Mouse (Mus musculus): ENCODE results near the gene Ppp1r8. TPM values are rescaled to one million over a fixed set of nuclear protein-coding genes. Genes with fewer than 3 reads are reported as not detected.
"Not testable (repeated sequence)": the region's sequence is repeated elsewhere in the genome, so short reads cannot be mapped to it uniquely, and the experiment has no call there.

Ppp1r8 gene
- total RNA-seq, 2 experiments from 2014 or later, result 42.7 to 45.9 TPM

DNA sequence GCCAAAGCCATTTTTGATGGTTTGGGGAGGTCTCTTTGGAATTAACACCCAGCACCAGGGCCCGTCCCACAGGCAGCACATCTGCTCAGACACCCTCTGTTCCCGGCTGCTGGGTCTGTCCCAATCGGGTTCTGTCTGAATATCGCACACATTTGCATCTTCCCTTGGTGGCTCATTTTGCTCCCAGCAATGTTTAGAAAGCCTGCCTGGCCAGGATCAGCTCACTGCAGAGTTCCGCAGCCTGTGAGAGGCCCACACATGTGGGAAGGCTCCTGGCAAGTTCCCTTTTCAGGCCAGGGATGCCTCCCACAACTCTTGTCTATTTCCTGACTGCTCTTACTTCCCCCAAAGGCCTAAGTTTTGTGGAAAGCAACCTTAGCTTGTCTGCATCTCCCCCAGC is 33.3 kb downstream of the Ppp1r8 start:
- intact Hi-C loops (cut with DNase I), result no loop called here
- peak; percentile 70 to 80 for DNase-seq (ENCODE audit: low spot score in 2 of 2)

DNA sequence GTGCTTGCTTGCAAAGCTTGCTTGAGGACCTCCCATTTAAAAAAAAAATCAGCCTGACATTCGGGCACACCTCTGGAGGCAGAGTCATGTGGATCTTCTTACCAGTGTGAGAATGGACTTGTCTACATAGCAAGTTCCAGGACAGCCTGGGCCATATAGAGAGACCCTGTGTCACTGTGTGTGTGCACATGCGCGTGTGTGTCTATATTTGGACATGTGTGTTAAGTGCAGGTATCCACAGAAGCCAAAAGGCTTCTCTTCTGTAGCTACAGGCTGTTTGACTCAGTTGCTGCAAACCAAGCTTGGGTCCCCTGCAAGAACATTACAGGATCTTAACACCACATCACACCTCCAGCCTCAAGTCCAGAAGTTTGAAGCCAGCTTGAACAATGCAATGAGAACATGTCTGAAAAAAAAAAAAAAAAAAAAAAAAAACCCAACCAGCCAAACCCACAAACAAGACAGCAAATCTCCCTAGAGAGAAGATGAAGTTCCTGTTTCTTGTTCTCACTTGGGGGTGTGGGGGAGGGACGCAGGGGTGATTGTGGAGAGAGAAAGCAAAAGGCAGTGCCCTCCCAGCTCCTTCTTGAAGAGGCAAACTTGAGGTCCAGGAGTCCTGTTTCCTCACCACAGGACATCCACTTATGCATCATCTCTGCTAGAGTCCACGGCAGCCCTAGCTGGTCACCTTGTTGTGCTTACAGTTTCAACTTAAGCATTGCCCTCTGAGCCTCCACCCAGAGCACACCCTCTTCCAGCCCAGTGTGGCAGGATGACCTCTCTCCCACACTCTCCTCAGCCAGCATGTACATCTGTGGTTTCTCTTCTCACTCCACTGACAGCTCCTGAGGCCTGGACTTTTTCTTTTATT is 35.0 kb downstream of the Ppp1r8 start:
- intact Hi-C loops (cut with DNase I), result no loop called here
- no peak for DNase-seq (ENCODE audit: low spot score in 2 of 2)

DNA sequence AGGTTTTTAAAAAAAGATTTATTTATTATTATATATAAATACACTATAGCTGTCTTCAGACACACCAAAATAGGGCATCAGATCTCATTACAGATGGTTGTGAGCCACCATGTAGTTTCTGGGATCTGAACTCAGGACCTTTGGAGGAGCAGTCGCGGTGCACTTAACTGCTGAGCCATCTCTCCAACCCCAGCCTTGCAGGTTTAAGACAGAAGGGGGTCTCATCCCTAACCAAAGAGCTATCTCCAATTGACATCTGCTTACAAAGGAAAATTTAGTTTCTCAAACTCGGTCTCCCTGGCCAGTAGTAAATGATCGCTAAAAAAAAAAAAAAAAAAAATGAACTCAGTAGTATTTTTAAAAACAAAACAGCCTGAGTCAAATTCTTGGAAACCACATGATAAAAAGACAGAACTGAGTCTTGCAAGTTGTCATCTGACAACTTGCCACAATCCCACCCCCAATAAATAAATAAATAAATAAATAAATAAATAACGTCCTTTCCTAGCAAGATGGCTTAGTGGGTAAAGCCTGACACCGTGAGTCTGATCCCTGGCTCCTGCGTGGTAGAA is 36.3 kb downstream of the Ppp1r8 start:
- DNase-seq (ENCODE audit: low spot score in 2 of 2), result no peak
- intact Hi-C loops (cut with DNase I), result no loop called here

DNA sequence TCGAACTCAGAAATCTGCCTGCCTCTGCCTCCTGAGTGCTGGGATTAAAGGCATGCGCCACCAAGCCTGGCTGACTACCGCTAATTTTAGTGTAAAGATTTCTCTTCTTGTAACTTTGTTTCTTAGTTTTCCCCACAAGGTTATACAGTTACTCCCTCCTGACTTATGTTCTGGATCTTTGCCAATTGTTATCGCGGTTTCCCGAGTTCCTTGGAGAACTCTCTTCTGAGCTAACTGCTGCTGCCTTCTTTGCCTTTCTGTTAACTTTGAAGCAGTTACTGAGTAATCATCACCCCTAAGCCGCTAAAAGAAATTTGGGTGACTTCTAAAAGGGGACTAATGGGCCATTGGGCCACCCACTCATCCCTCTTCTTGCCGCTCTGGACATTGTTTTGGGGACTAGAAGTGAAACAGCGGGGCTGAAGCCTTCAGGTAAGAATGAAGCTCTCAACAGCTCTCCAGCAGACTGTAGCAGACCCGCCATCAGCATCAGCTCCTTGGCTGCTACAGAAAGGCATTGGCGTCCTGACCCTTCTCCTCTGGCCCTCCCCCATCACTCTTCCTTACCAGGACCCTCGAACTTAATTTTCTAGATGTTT is 37.3 kb downstream of the Ppp1r8 start:
- intact Hi-C loops (cut with DNase I), result no loop called here
- DNase-seq (ENCODE audit: low spot score in 2 of 2), result no peak

DNA sequence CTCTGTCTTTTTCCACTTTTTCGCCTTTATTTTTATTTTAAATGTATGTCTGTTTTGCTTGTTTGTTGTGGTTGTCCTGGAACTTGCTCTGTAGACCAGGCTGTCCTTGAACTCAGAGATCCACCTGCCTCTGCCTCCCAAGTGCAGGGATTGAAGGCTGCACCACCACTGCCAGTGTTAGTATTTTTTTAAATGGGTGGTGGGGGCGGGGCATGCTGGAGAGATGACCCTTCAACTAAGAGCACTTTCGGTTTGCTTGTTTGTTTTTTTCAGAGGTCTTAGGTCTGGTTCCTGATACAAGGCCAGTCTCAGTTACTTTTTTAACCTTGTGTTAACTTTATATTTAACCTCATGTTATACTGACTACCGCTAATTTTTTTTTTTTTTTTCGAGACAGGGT is 37.8 kb downstream of the Ppp1r8 start:
- DNase-seq (ENCODE audit: low spot score in 2 of 2), result no peak
- intact Hi-C loops (cut with DNase I), result no loop called here

DNA sequence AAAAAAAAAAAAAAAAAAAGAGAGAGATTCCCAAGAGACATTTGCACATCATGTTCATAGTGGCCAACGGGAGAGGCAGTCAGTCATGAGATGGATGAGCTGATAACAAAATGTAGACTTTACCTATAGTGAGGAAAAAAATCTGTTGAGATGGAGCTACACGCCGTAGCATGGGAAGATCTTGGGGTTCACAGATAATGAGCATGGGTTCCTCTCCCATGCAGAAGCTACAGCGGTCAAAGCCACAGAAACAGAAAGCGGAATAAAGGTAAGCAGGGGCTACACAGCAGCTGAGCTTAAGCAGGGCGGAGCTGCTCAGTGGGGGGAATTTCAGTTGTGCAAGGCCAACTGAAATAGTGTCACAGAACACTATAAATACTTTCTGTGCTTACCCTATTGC is 38.6 kb downstream of the Ppp1r8 start:
- DNase-seq (ENCODE audit: low spot score in 2 of 2), result no peak
- intact Hi-C loops (cut with DNase I), result no loop called here

DNA sequence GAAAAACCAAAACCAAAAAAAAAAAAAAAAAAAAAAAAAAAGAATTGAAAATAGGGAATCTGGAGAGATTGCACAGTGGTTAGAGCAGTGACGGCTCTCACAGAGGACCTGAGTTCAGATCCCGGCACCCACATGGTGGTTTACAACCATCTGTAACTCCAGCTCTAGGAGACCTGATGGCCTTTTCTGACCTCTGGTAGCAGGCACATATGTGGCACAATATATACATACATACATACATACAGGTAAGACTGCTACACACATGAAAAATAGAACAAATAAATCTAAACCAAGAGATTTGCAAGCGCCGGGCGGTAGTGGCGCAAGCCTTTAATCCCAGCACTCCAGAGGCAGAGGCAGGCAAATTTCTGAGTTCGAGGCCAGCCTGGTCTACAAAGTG is 39.1 kb downstream of the Ppp1r8 start:
- DNase-seq (ENCODE audit: low spot score in 2 of 2), result no peak

DNA sequence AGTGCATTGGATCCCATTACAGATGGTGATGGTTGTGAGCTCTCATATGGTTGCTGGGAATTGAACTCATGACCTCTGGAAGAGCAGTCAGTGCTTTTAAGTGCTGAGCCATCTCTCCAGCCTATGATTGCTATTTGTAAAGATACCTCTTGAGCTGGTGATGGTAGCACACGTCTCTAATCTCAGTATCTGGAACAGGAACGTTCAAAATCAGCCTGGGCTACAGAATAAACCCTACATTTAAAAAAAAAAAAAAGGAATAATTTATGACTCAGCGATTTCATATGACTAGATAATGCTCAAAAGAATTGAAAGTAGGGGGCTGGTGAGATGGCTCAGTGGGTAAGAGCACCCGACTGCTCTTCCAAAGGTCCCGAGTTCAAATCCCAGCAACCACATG is 39.8 kb downstream of the Ppp1r8 start:
- DNase-seq (ENCODE audit: low spot score in 2 of 2), result no peak
- intact Hi-C loops (cut with DNase I), result no loop called here

More for the DNA sequence above, 39.1 kb downstream of the Ppp1r8 start:
- intact Hi-C loops (cut with DNase I), result no loop called here

DNA sequence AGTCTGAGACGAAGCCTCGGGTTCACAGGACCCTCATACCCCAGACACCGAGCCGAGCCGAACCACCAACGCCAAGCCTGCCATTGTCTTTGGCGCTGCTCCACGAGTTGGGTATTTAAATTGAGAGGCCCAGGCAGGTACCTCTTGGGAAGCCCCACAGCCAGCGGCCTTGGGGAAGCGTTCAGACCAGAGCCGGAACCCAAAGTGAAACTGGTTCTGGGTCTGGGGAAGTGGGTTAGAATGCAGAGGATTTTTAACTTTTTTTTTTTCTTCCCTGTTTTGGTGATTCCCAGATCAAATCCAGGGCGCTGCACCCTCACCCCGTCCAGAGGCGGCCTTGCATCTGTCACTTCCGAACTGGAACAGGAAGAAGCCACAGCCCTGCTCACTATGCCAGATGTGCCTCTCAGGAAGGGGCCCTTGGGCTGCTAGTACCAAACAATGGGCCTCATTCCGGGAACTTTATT is 40.8 kb downstream of the Ppp1r8 start:
- DNase-seq (ENCODE audit: low spot score in 2 of 2), result no peak
- intact Hi-C loops (cut with DNase I), result no loop called here

DNA sequence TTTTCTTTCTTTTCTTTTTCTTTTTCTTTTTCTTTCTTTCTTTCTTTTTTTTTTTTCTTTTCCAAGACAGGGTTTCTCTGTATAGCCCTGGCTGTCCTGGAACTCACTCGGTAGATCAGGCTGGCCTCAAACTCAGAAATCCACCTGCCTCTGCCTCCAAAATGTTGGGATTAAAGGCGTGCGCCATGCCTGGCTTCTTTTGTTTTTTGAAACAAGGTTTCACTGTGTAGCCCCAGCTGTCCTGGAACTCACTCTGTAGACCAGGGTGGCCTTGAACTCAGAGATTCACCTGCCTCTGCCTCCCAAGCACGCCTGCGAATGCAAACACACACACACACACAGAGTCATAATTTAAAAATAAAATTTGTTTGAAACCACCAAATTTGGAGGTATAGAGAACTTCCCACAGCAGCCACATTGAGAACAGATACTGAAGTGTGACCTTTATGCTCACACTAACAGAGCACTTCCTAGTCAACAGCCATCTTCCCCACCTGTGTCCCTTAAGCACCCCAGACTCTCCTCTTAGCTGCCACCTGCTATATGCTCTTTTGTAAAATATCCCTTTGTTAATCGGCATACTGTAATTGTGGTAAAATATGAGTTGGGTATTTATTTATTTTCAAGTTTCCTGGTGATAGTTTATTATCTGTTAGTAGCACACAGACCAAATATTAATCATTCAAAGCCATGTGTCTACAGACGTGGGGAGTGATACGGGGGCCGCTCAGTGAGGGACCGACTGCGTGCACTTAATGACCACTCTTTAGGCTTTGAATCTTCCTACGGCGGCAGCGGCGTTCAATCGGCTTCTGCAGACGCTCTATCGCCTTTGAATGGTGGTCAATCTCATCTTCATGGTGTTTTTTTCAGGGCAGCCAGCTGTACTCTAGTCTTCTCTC is 41.5 kb downstream of the Ppp1r8 start:
- intact Hi-C loops (cut with DNase I), result no loop called here
- no peak for DNase-seq (ENCODE audit: low spot score in 2 of 2)

DNA sequence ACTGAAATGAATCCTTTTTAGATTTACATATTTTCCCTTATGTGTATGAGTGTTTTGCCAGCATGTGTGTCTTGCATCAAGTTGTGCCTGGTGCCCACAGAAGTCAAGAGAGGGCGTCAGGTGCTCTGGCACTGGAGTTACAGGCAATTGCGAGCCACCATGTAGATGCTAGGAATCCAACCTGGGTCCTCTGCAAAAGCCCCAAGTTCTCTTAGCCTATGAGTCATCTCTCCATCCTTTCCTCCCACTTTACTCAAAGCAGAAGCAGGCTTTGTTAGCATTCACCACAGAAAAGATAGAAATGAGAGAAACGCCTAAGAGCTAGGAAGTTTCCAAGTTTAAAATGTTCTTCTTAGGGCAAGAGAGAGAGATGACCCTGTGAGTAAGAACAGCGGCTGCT is 43.1 kb downstream of the Ppp1r8 start:
- intact Hi-C loops (cut with DNase I), result no loop called here
- no peak for DNase-seq (ENCODE audit: low spot score in 2 of 2)

DNA sequence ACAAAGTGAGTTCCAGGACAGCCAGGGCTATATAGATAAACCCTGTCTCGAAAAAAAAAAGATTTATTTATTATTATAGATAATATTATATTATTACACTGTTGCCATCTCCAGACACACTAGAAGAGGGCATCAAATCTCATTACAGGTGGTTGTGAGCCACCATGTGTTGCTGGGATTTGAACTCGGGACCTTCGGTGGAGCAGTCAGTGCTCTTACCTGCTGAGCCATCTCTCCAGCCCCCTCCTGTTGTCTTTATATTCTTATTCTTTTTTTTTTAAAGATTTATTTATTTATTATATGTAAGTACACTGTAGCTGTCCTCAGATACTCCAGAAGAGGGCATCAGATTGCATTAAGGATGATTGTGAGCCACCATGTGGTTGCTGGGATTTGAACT is 44.3 kb downstream of the Ppp1r8 start:
- intact Hi-C loops (cut with DNase I); DNase-seq (ENCODE audit: low spot score in 2 of 2): not testable (repeated sequence)

DNA sequence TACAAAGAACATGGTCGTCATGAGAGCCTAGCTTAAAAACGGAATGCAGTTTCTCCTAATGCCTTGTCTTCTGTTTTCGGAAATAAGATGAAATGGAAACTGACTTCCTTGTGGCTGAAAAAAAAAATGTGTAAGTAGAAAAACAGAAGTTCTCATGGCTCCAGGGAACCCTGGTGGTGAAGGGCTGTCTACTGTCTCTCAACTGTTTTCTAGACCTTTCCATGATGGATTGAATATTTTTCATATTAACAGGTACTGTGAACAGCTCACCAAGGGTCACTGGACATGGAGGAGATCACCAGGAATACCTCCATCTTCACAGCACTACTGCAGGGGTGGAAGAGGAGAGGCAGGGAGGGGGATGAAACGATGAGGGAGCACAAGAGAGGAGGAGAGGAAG is 44.9 kb downstream of the Ppp1r8 start:
- intact Hi-C loops (cut with DNase I), result no loop called here
- no peak for DNase-seq (ENCODE audit: low spot score in 2 of 2)

DNA sequence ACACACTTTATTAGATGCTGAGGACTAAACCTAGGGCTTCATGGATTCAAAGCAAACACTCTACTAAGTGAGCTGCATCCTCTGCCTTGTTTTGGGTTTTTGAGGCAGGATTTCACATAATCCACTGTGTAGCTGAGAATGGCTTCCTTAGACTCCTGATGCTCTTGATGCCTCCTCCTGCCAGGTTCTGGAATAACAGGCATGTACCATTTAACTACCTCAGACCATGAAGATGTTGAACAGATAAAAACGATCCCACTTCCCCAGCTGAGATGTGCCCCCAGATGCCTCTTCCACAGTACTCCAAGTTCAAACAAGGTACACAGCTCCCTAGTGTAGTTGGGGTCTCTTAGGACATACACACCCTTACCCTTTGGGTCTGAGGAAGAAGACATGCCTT is 45.5 kb downstream of the Ppp1r8 start:
- no peak for DNase-seq (ENCODE audit: low spot score in 2 of 2)
- intact Hi-C loops (cut with DNase I), result no loop called here

DNA sequence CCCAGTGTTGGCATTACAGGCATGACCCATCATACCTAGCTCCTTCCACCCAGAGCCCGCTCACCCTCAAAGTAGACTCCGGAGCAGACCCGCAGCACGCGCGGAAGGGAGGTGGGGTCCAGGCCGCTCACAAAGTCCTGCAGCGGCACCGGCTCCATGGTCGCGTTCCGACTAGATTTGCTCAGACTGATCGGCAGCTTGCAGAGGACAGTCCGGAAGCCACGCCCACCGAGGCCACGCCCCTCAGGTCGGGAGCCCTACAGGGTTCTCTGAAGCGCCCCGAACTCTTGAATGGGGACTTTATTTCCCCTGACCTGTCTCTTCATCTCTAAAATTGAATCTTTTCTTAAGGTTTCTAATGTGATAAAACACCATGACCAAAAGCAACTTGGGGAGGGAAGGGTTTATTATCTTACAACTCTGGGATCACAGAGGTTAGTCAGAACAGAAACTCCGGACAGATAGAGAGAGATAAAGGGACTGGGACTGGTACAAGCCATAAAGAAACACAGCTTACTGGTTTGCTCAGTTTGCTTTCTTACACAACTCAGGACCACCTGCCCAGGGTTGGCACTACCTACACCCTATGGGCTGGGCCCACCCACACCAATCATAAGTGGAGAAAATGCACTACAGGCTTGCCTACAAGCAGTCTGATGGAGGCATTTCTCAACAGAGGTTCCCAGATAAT is 46.6 kb downstream of the Ppp1r8 start, which contains the start of gene Themis2:
Themis2 (minus strand) TSS at position 192 of the 691 bp plus-strand sequence.
- peak in 1 of 2 experiments; percentile 26 for DNase-seq (ENCODE audit: low spot score in 2 of 2)
- intact Hi-C loops (cut with DNase I), result no loop called here

DNA sequence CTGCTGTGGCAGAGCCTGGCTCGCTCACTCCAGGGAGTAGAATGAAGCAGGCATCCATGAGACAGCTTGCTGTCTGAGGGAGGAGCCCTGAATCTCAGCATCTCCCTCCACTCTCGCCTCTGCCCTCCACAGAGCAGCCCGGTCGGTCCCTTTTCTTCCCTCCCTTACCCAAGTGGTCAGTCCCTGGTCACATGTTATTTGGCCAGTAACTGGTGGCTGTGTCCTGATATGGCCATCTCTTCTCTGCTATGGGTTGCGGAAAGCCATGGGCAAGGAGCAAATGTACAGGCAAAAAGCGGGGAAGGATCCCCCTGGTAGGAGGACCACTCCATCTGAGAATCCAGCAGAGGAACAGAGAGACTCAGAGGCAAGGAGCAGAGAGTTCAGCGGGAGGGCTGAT is 47.8 kb downstream of the Ppp1r8 start:
- intact Hi-C loops (cut with DNase I), result no loop called here
- no peak for DNase-seq (ENCODE audit: low spot score in 2 of 2)

DNA sequence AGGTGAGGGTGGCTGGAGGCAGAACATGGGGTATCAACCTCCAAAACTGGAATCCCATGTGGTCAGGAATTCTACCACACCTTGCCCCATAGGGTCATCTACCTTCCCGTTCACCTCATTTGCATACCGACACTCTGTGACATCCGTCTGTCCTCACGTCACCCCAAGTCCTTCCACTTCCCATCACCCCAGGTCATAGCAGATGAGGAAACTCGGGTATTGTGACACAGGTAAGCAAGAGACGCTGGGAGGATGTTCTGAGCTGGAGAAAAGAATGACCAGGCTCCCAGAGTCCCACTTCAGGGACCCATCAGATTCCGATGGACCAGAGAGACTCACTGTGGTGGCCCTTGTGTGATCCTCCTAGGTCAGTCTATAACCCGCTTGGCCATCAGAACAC is 48.2 kb downstream of the Ppp1r8 start:
- intact Hi-C loops (cut with DNase I), result no loop called here
- no peak for DNase-seq (ENCODE audit: low spot score in 2 of 2)

DNA sequence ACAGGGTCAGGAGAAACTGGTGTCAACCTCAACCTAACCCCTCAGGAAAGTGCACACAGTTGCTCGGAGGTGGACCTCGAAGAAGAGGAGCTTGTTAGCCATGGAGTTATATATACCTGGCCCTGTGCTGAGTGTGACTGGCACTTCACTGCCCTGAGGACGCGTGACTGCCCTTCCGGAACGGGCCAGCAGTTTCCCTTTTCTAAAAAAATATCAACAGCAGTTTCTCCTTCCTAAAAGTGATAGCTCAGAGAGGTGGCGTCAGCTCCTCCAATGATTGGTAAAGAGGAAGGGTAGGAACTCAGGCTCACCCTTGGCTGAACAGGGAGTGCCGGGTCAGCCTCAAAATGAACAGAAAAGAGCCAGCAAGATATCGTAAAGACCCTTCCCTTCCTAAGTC is 48.9 kb downstream of the Ppp1r8 start:
- intact Hi-C loops (cut with DNase I), result no loop called here
- DNase-seq (ENCODE audit: low spot score in 2 of 2), result no peak

DNA sequence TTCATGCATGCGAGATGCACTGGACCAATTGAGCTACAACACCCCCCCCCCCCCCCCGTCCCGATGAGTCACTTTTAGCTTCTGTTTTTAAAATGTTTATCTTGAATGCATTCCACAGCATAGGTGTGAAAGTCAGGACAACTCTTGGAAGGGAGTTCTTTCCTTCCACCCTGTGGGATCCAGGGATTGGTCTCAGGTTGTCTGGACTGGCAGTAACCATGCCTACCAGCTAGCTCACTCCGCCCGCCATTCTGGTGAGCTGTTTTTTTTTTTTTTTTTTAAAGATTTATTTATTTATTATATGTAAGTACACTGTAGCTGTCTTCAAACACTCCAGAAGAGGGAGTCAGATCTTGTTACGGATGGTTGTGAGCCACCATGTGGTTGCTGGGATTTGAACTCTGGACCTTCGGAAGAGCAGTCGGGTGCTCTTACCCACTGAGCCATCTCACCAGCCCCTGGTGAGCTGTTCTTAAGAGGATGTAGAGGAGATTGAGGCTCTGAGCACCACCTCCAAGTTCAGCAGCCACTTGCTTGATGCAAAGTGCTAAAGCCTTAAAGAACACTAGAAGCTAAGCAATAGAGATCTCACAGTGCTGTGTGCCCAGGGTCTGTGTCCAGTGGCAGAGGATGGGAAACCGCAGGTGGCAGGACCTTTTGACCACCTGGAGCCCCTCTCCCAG is 49.5 kb downstream of the Ppp1r8 start:
- DNase-seq (ENCODE audit: low spot score in 2 of 2); intact Hi-C loops (cut with DNase I): not testable (repeated sequence)

All from left cerebral cortex, postnatal 36 days (tissue).